Mouse (Mus musculus) limb, embryonic 12.5 days (tissue): ENCODE data around the gene Abhd14b. TPM values are rescaled to one million over a fixed set of nuclear protein-coding genes. Genes with fewer than 3 reads are reported as not detected.
A peak's percentile ranks its signal among the peaks of the same experiment; 100 is the strongest.

Experiments
- ATAC-seq: fragments of 200-750 bp; cut with Nextera tagmentation; 2 replicates; pipeline ENCODE4 v1.8.0; 2017; ENCODE audit warnings: low read depth, moderate TSS enrichment; ENCODE audit not compliant: insufficient number of reproducible peaks, insufficient read depth, low FRiP score, low TSS enrichment
- H3K27ac ChIP-seq: fragments of 300-500 bp; sonication (generic); 2 replicates; pipeline ENCODE4 v1.5.1; 2016; ENCODE audit warnings: mild to moderate bottlenecking, moderate library complexity
- H3K27me3 ChIP-seq: fragments of 300-500 bp; sonication (generic); 2 replicates; pipeline ENCODE4 v1.6.1; 2016; ENCODE audit warnings: mild to moderate bottlenecking, moderate library complexity
- H3K36me3 ChIP-seq: fragments of 300-500 bp; sonication (generic); 2 replicates; pipeline ENCODE4 v1.6.1; 2016; ENCODE audit warnings: mild to moderate bottlenecking, moderate library complexity
- H3K4me1 ChIP-seq: fragments of 300-500 bp; sonication (generic); replicated peaks from 2 replicates; pipeline ENCODE4 v1.6.1; 2016
- H3K4me2 ChIP-seq: fragments of 300-500 bp; sonication (generic); 2 replicates; pipeline ENCODE4 v1.6.1; 2016; ENCODE audit warnings: mild to moderate bottlenecking, moderate library complexity
- H3K4me3 ChIP-seq: fragments of 300-500 bp; sonication (generic); replicated peaks from 2 replicates; pipeline ENCODE4 v1.5.1; 2016; ENCODE audit warnings: mild to moderate bottlenecking
- H3K9ac ChIP-seq: fragments of 300-500 bp; sonication (generic); replicated peaks from 2 replicates; pipeline ENCODE4 v1.6.1; 2016; ENCODE audit warnings: mild to moderate bottlenecking, moderate library complexity
- H3K9me3 ChIP-seq: fragments of 300-500 bp; sonication (generic); 2 replicates; pipeline ENCODE4 v1.6.1; 2016; ENCODE audit warnings: mild to moderate bottlenecking, moderate library complexity
- WGBS: fragments of 180-500 bp; shearing (Covaris S2); methylation state at CpG from one replicate; pipeline ENCODE4 v1.1.7; 2016; 5-methylcytosine and 5-hydroxymethylcytosine counted together
- polyA plus RNA-seq: library from polyadenylated mRNA; unstranded; fragments of >200 nt; fragmentation: Nextera tagmentation; extraction: Ambion mirVana; gene quantifications from 2 replicates; pipeline ENCODE4 v1.2.1, GENCODE M21; 2016

Gene Abhd14b
- polyA plus RNA-seq, 1 experiment from 2014 or later: 10.6 TPM

DNA sequence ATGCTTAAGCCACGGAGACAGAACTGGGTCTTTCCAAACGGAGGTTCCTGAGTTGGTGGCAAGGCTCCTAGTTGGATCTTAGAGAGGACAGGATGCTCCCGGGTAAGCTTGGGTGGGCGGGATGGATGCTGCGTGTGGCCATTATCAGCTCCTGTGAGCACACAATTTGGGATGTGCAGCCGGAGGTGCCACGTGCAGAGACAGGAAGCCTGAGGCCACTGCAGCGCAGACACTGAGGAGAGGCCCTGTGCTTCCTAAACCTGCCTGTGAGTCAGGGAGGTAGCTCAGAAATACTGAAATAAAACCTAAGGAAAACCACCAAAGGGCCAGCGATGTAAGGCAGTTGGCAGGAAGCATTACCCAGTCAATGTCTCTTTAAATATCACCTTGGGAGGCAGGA, 22.5 kb downstream of the Abhd14b start:
- Histone ChIP-seq H3K4me2 (no peak overlapping the region), H3K4me3 (no peak overlapping the region), H3K9ac (no peak overlapping the region), H3K27ac (no peak overlapping the region), H3K9me3 (no peaks in the 10 kb centered on the region), H3K27me3 (peaks cover 8% of the 10 kb centered on the region), H3K4me1 (peaks cover 32% of the 10 kb centered on the region), H3K36me3 (no peaks in the 10 kb centered on the region)
- no peak for ATAC-seq
- WGBS: 74% methylated on average over 9 of the region's 9 CpGs

DNA sequence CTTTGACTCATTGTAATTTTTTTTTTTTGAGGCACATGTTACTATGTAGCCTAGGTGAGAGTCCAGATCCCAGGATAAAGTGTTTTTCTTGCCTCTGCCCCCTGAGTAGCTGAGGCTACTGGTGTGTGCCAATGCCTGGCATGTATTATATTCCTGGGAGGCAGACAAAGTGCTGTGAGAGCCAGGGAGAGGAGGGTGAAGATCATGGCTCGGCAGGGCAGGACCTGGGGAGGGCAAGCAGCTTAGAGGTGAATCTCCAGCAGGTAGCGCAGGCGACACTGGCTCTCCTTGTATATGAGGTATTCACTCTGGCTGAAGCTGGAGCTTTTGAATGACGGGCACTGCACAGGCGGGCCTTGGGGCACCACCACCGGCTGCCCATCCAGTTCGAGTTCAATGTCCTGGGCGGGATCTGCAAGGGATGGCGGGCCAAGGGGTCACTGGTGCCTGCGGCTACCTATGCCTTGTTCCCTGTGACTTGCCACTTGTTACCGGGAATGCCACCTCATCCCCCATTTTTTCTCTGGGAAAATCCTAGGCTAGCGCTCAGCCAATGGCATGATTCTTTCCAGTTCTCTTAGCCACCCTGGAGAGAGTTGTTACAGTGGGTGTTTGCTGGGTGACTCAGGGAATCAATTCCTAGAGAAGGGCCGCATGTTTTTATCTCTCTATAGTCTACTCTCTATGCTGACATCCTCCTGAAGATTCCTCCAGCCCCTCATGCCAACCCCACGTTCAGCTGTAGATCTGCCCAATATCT, 23.9 kb downstream of the Abhd14b start:
- H3K27me3 ChIP-seq: peaks cover under 1% of the 10 kb centered on the region; the same call in 1 of the 2 replicates
- no peak overlapping the region for H3K4me3 ChIP-seq
- no peaks in the 10 kb centered on the region for H3K36me3 ChIP-seq
- WGBS: 67% methylated on average over 14 of the region's 14 CpGs
- H3K4me2 ChIP-seq: no peak overlapping the region
- no peaks in the 10 kb centered on the region for H3K9me3 ChIP-seq
- no peak overlapping the region for H3K9ac ChIP-seq
- peaks cover 29% of the 10 kb centered on the region for H3K4me1 ChIP-seq
- no peak for ATAC-seq
- no peak overlapping the region for H3K27ac ChIP-seq

DNA sequence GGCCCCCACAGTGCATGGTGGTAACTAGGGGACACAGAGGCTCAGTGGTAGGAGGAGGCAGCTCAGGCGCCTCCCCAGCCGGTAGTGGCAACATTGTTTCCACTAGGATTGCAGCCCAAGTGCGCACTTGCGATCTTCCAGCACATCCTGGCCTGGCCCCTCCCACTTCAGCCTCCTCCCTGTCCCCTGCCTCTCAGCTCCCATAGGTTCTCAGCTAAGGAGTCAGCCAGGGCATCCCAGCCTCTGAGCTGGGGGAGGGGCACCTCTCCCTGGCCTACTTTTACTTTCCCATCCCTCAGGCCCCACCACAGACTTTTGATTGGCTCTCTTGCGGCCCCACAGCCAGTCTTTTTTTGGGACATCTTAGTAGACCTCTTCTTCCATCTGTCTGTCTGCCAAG, 24.6 kb downstream of the Abhd14b start:
- Histone ChIP-seq H3K27ac (no peak overlapping the region), H3K4me2 (no peak overlapping the region), H3K27me3 (no peaks in the 10 kb centered on the region; the same call in 1 of the 2 replicates), H3K4me1 (peaks cover 34% of the 10 kb centered on the region), H3K36me3 (no peaks in the 10 kb centered on the region), H3K9me3 (no peaks in the 10 kb centered on the region), H3K4me3 (no peak overlapping the region), H3K9ac (no peak overlapping the region)
- WGBS: 19% methylated on average over 5 of the region's 5 CpGs
- ATAC-seq: no peak

- no peak for ATAC-seq
- no peak overlapping the region for H3K4me2 ChIP-seq
- no peak overlapping the region for H3K9ac ChIP-seq
- H3K27me3 ChIP-seq: no peaks in the 10 kb centered on the region; the same call in 1 of the 2 replicates
- H3K36me3 ChIP-seq: no peaks in the 10 kb centered on the region
- H3K9me3 ChIP-seq: no peaks in the 10 kb centered on the region
- H3K27ac ChIP-seq: no peak overlapping the region
- WGBS: 78% methylated on average over 4 of the region's 4 CpGs
- H3K4me3 ChIP-seq: no peak overlapping the region
- peaks cover 34% of the 10 kb centered on the region for H3K4me1 ChIP-seq
These were observed 25.1 kb downstream of the Abhd14b start for GRCm38 (mm10) chr9:106472321-106472720.

- Histone ChIP-seq H3K4me3 (no peak overlapping the region), H3K27ac (no peak overlapping the region), H3K27me3 (no peaks in the 10 kb centered on the region; the same call in 1 of the 2 replicates), H3K4me1 (peaks cover 41% of the 10 kb centered on the region), H3K36me3 (no peaks in the 10 kb centered on the region), H3K4me2 (no peak overlapping the region), H3K9ac (no peak overlapping the region), H3K9me3 (no peaks in the 10 kb centered on the region)
- 92% methylated on average over 16 of the region's 16 CpGs for WGBS
- ATAC-seq: no peak
These were observed 26.0 kb downstream of the Abhd14b start for GRCm38 (mm10) chr9:106473081-106473752.

GRCm38 (mm10) chr9:106473753-106474105, 26.5 kb downstream of the Abhd14b start:
- Histone ChIP-seq H3K4me2 (no peak overlapping the region), H3K4me3 (no peak overlapping the region), H3K27me3 (no peaks in the 10 kb centered on the region; the same call in 1 of the 2 replicates), H3K9ac (no peak overlapping the region), H3K36me3 (no peaks in the 10 kb centered on the region), H3K4me1 (peaks cover 43% of the 10 kb centered on the region), H3K27ac (no peak overlapping the region), H3K9me3 (no peaks in the 10 kb centered on the region)
- WGBS: 73% methylated on average over 5 of the region's 5 CpGs
- ATAC-seq: no peak

GRCm38 (mm10) chr9:106474456-106474855, 27.2 kb downstream of the Abhd14b start:
- peak overlapping the region; percentile 27 for H3K4me2 ChIP-seq
- no peak for ATAC-seq
- WGBS: 5% methylated on average over 6 of the region's 6 CpGs
- no peaks in the 10 kb centered on the region for H3K9me3 ChIP-seq
- H3K4me3 ChIP-seq: no peak overlapping the region
- peak overlapping the region; percentile 23; the same call in 1 of the 2 replicates for H3K27ac ChIP-seq
- H3K36me3 ChIP-seq: peaks cover 3% of the 10 kb centered on the region
- H3K4me1 ChIP-seq: peaks cover 43% of the 10 kb centered on the region
- 0 out of 2 replicates have a peak overlapping the region, but pooled peaks have one; percentile 12 for H3K9ac ChIP-seq
- no peaks in the 10 kb centered on the region; the same call in 1 of the 2 replicates for H3K27me3 ChIP-seq

DNA sequence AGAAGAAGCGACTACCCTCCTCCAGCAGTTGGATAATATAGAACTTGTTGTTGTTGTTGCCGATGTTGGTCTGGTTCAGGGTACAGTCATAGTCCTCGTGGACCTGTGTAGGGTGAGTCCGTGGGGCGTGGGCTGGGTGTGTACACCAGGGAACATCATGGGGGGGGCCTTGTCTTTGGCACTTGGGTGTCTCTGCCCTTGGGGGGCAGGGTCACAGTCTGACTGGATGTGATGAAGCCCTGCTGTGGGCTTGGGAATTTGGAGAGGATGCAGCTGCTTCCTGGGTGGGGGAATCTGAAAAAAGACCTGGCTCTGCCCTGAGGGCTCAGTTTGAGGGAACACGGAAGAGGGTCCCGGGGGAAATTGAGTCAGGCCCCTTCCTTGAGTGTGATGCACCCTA, 27.8 kb downstream of the Abhd14b start:
- Histone ChIP-seq H3K4me1 (peaks cover 43% of the 10 kb centered on the region), H3K9me3 (no peaks in the 10 kb centered on the region), H3K27ac (no peak overlapping the region), H3K9ac (0 out of 2 replicates have a peak overlapping the region, but pooled peaks have one; percentile 12), H3K4me3 (no peak overlapping the region), H3K4me2 (peak overlapping the region; percentile 27; the same call in 1 of the 2 replicates), H3K27me3 (no peaks in the 10 kb centered on the region; the same call in 1 of the 2 replicates), H3K36me3 (peaks cover 9% of the 10 kb centered on the region)
- WGBS: 70% methylated on average over 7 of the region's 7 CpGs
- ATAC-seq: no peak

DNA sequence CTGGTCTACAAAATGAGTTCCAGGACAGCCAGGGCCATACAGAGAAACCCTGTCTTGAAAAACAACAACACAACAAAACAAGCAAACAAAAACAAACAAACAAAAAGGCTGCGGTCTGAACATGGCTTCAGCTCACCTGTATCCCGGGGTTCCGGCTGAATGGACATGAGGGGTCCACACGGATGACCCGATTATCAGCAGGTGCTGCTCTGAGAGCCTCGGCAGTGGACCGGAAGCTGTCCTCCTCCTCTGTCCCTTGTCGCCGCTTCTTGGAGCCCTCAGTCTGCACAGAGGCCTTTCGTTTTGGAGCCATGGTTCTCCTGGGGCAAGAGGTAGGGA, 28.4 kb downstream of the Abhd14b start, which contains the start of gene Rrp9:
TSS of gene Rrp9 (plus strand) at position 301 of the 339 bp plus-strand sequence.
- Histone ChIP-seq H3K27me3 (no peaks in the 10 kb centered on the region; the same call in 1 of the 2 replicates), H3K9ac (peak within 1 kb of the TSS; percentile 42), H3K4me3 (0 out of 2 replicates have a peak within 1 kb of the TSS, but pooled peaks have one; percentile 13), H3K4me2 (peak within 1 kb of the TSS; percentile 46), H3K9me3 (no peaks in the 10 kb centered on the region), H3K27ac (peak within 1 kb of the TSS; percentile 60), H3K4me1 (peaks cover 43% of the 10 kb centered on the region), H3K36me3 (peaks cover 15% of the 10 kb centered on the region)
- 92% methylated on average over 10 of the region's 10 CpGs for WGBS
- no peak for ATAC-seq

- Histone ChIP-seq H3K4me2 (peak overlapping the region; percentile 46), H3K27me3 (no peaks in the 10 kb centered on the region; the same call in 1 of the 2 replicates), H3K4me3 (0 out of 2 replicates have a peak overlapping the region, but pooled peaks have one; percentile 13), H3K9ac (peak overlapping the region; percentile 42), H3K27ac (peak overlapping the region; percentile 60), H3K36me3 (peaks cover 21% of the 10 kb centered on the region), H3K9me3 (no peaks in the 10 kb centered on the region), H3K4me1 (peaks cover 43% of the 10 kb centered on the region)
- ATAC-seq: peak; percentile 33; the same call in 1 of the 2 replicates
- 31% methylated on average over 16 of the region's 16 CpGs for WGBS
These were observed 29.0 kb downstream of the Abhd14b start for GRCm38 (mm10) chr9:106476002-106476923.
